15 mouse cellular contexts compared by ENCODE assay signal in the genomic region with DNA sequence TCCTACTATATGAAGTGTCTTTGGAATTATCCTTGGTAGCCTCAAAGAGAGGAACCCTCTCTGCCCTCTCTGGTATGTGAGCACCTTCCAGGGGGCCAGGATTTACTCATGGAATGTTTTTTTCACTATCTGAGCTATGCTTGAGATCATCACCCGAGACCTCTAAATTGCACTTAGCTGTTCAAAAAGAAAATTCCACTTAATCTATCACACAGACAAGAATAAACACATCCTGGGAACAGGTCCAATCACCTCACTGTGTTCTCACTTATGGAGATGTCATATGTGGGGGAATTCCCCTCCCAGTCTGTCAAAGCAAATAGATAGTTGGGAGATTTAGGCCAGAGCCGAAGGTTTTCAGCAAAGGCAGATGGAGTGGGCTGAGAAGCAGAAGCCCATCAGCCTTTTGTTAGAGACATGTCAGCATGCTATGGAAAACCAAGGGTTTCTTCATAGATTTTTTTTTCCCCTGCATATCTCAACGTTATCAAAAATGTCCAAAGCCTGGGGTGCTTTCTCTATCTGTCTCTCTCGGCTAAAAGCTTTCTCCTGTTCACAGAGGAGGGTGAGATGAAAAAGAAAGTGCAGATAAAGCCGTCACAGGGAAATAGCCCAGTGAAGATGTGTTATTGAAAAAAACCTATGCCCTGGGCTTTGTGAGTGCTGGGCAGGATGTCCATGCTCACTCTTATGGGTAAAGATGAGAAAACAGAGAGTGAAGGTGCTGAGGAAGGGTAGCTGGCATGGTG.
DNase-seq lines count a peak whose midpoint lies in the region; ATAC-seq and TF ChIP-seq lines count a peak whose summit lies in the region.
"Had no signal": no experiment of that assay in that cellular context is flagged by ENCODE, and none has a peak within 500 bp of the region (broad histone marks: within the 10 kb centered on the region; RNA-seq: fewer than 3 reads in every experiment).

No protein-coding gene starts in this region.

- 11% methylated on average over 5 of the region's 5 CpGs for WGBS in heart, embryonic 13.5 days
- 32% methylated on average over 5 of the region's 5 CpGs for WGBS in lung, postnatal 0 days
- WGBS in embryonic facial prominence, embryonic 15.5 days = 45% methylated on average over 5 of the region's 5 CpGs
- 31% methylated on average over 5 of the region's 5 CpGs for WGBS in stomach, embryonic 16.5 days
- 75% methylated on average over 5 of the region's 5 CpGs for WGBS in hindbrain, embryonic 12.5 days

- TF ChIP-seq CTCF in lung, postnatal 0 days (IDR thresholded peaks at IDR 0.05) = no peak

- H3K36me3 ChIP-seq in heart, embryonic 13.5 days = peaks cover 10% of the 10 kb centered on the region
- H3K36me3 ChIP-seq in lung, postnatal 0 days (ENCODE audit: insufficient read depth, low read length) = no peaks in the 10 kb centered on the region
- no peaks in the 10 kb centered on the region for H3K36me3 ChIP-seq in embryonic facial prominence, embryonic 15.5 days
- no peaks in the 10 kb centered on the region for H3K36me3 ChIP-seq in stomach, embryonic 16.5 days (ENCODE audit: control insufficient read depth, insufficient read depth, low read length)
- no peaks in the 10 kb centered on the region for H3K36me3 ChIP-seq in hindbrain, embryonic 12.5 days

- no peak for DNase-seq in heart, postnatal 4 days
- DNase-seq in lung, postnatal 0 days (ENCODE audit: low spot score) = peak; percentile 46
- no peak for DNase-seq in lung, postnatal 4 days
- DNase-seq in spleen, postnatal 36 days (ENCODE audit: low spot score in 2 of 2) = no peak
- DNase-seq: cerebellum, adult 9-11 months; gastrocnemius, postnatal 25 days; liver; thymus, postnatal 4 days had no signal

- H3K9ac ChIP-seq in heart, embryonic 13.5 days = no peak overlapping the region
- H3K9ac ChIP-seq in lung, postnatal 0 days (replicated peaks; ENCODE audit: low read depth) = no peak overlapping the region
- no peak overlapping the region for H3K9ac ChIP-seq in embryonic facial prominence, embryonic 15.5 days
- H3K9ac ChIP-seq in stomach, embryonic 16.5 days (ENCODE audit: low read length) = 0 out of 2 replicates have a peak overlapping the region, but pooled peaks have one; percentile 22
- no peak overlapping the region for H3K9ac ChIP-seq in hindbrain, embryonic 12.5 days
- H3K9ac ChIP-seq: hindbrain, embryonic 14.5 days had no signal

- no peaks in the 10 kb centered on the region for H3K27me3 ChIP-seq in heart, embryonic 13.5 days (replicated peaks)
- H3K27me3 ChIP-seq in lung, postnatal 0 days (replicated peaks; ENCODE audit: insufficient read depth, low read length) = no peaks in the 10 kb centered on the region
- no peaks in the 10 kb centered on the region for H3K27me3 ChIP-seq in embryonic facial prominence, embryonic 15.5 days
- no peaks in the 10 kb centered on the region for H3K27me3 ChIP-seq in stomach, embryonic 16.5 days (ENCODE audit: control insufficient read depth, insufficient read depth, low read length)
- H3K27me3 ChIP-seq in hindbrain, embryonic 12.5 days = no peaks in the 10 kb centered on the region

- H3K9me3 ChIP-seq in heart, embryonic 13.5 days = no peaks in the 10 kb centered on the region
- H3K9me3 ChIP-seq in lung, postnatal 0 days (ENCODE audit: low read length) = no peaks in the 10 kb centered on the region
- no peaks in the 10 kb centered on the region for H3K9me3 ChIP-seq in embryonic facial prominence, embryonic 15.5 days (replicated peaks)
- H3K9me3 ChIP-seq in stomach, embryonic 16.5 days (replicated peaks; ENCODE audit: control insufficient read depth, low read length) = no peaks in the 10 kb centered on the region
- H3K9me3 ChIP-seq in hindbrain, embryonic 12.5 days (replicated peaks) = no peaks in the 10 kb centered on the region

- H3K4me3 ChIP-seq in heart, embryonic 13.5 days = no peak overlapping the region
- H3K4me3 ChIP-seq in lung, postnatal 0 days (ENCODE audit: low read depth, low read length) = no peak overlapping the region
- no peak overlapping the region for H3K4me3 ChIP-seq in embryonic facial prominence, embryonic 15.5 days (replicated peaks)
- no peak overlapping the region for H3K4me3 ChIP-seq in stomach, embryonic 16.5 days (replicated peaks; ENCODE audit: low read length)
- H3K4me3 ChIP-seq in hindbrain, embryonic 12.5 days = no peak overlapping the region

- peak overlapping the region; percentile 44 for H3K4me2 ChIP-seq in heart, embryonic 13.5 days
- H3K4me2 ChIP-seq in lung, postnatal 0 days (replicated peaks; ENCODE audit: low read depth, low read length) = no peak overlapping the region
- H3K4me2 ChIP-seq in embryonic facial prominence, embryonic 15.5 days (replicated peaks) = no peak overlapping the region
- no peak overlapping the region for H3K4me2 ChIP-seq in stomach, embryonic 16.5 days (ENCODE audit: low read depth, low read length)
- H3K4me2 ChIP-seq in hindbrain, embryonic 12.5 days (replicated peaks) = no peak overlapping the region
- H3K4me2 ChIP-seq: hindbrain, embryonic 14.5 days had no signal

- TF ChIP-seq EP300 in lung, postnatal 0 days (IDR thresholded peaks at IDR 0.05) = no peak

- ATAC-seq in heart, embryonic 13.5 days (ENCODE audit: extremely low read depth, insufficient number of reproducible peaks, low FRiP score, low TSS enrichment) = no peak
- ATAC-seq in lung, postnatal 0 days = peak; percentile 14; the same call in 1 of the 2 replicates
- ATAC-seq in embryonic facial prominence, embryonic 15.5 days (ENCODE audit: insufficient number of reproducible peaks, low FRiP score, low TSS enrichment, low read depth) = no peak
- ATAC-seq in stomach, embryonic 16.5 days (ENCODE audit: insufficient read depth, low FRiP score) = peak; percentile 57; the same call in 1 of the 2 replicates
- no peak for ATAC-seq in hindbrain, embryonic 12.5 days (ENCODE audit: low FRiP score)
- ATAC-seq: midbrain, embryonic 16.5 days had no signal

- H3K27ac ChIP-seq in heart, embryonic 13.5 days (replicated peaks) = peak overlapping the region; percentile 76
- no peak overlapping the region for H3K27ac ChIP-seq in lung, postnatal 0 days (ENCODE audit: low read length)
- H3K27ac ChIP-seq in embryonic facial prominence, embryonic 15.5 days (replicated peaks) = peak overlapping the region; percentile 12; the same call in 1 of the 2 replicates
- H3K27ac ChIP-seq in stomach, embryonic 16.5 days (ENCODE audit: low read length) = no peak overlapping the region
- no peak overlapping the region for H3K27ac ChIP-seq in hindbrain, embryonic 12.5 days
- H3K27ac ChIP-seq: hindbrain, embryonic 14.5 days; kidney, postnatal 0 days had no signal

- peaks cover 62% of the 10 kb centered on the region for H3K4me1 ChIP-seq in heart, embryonic 13.5 days
- no peaks in the 10 kb centered on the region for H3K4me1 ChIP-seq in lung, postnatal 0 days (ENCODE audit: insufficient read depth, low read depth, low read length)
- no peaks in the 10 kb centered on the region for H3K4me1 ChIP-seq in embryonic facial prominence, embryonic 15.5 days
- peaks cover 5% of the 10 kb centered on the region; the same call in 1 of the 2 replicates for H3K4me1 ChIP-seq in stomach, embryonic 16.5 days (ENCODE audit: control insufficient read depth, insufficient read depth, low read length)
- H3K4me1 ChIP-seq in hindbrain, embryonic 12.5 days = no peaks in the 10 kb centered on the region

Comparison
In these comparisons a context has a peak if more than half of its experiments do, and no peak if none do; other contexts are left out.
1. ATAC-seq: peak in lung, postnatal 0 days (single experiment) and stomach, embryonic 16.5 days (single experiment); none in heart, embryonic 13.5 days (single experiment), embryonic facial prominence, embryonic 15.5 days (single experiment) and hindbrain, embryonic 12.5 days (single experiment).
2. H3K27ac ChIP-seq: peak in heart, embryonic 13.5 days (single experiment) and embryonic facial prominence, embryonic 15.5 days (single experiment); none in lung, postnatal 0 days (single experiment), stomach, embryonic 16.5 days (single experiment) and hindbrain, embryonic 12.5 days (single experiment).